ENCODE assay signal across 7 mouse cellular contexts in genomic region chr12:103064944-103065343, GRCm38 (mm10).
DNase-seq lines count a peak whose midpoint lies in the region; ATAC-seq and TF ChIP-seq lines count a peak whose summit lies in the region.

No protein-coding gene starts in this region.

- no peak for TF ChIP-seq CTCF in thymus, adult 2 months (IDR thresholded peaks at IDR 0.05; ENCODE audit: borderline replicate concordance, control insufficient read depth, extremely low read depth, insufficient read depth, low read length, poor library complexity)
- peak; percentile 90 for TF ChIP-seq CTCF in kidney, postnatal 0 days (IDR thresholded peaks at IDR 0.05; ENCODE audit: low read depth)

- DNase-seq in thymus, adult 2 months: peak; percentile 18
- no peak for DNase-seq in thymus, adult 18-20 months
- peak; percentile 62 for DNase-seq in adipocyte (ENCODE audit: low spot score)
- peak; percentile 89 for DNase-seq in kidney, postnatal 0 days (ENCODE audit: low spot score)
- peak; percentile 8 to 12 for DNase-seq in natural killer cell, adult 2 months (ENCODE audit: low spot score in 2 of 2)
- DNase-seq in layer of hippocampus, adult 11-12 months (ENCODE audit: low spot score): no peak

- no peaks in the 10 kb centered on the region for H3K9me3 ChIP-seq in kidney, postnatal 0 days (replicated peaks; ENCODE audit: low read length)

- WGBS in thymus, adult 2 months: 7% methylated on average over 3 of the region's 3 CpGs
- WGBS in kidney, postnatal 0 days: 17% methylated on average over 3 of the region's 3 CpGs

- H3K27me3 ChIP-seq in thymus, adult 2 months (ENCODE audit: control insufficient read depth, insufficient read depth, low read length): no peaks in the 10 kb centered on the region
- no peaks in the 10 kb centered on the region for H3K27me3 ChIP-seq in kidney, postnatal 0 days (ENCODE audit: insufficient read depth, low read length)

- H3K4me1 ChIP-seq in thymus, adult 2 months (replicated peaks; ENCODE audit: control insufficient read depth, insufficient read depth, low read length): no peaks in the 10 kb centered on the region
- no peaks in the 10 kb centered on the region for H3K4me1 ChIP-seq in kidney, postnatal 0 days (replicated peaks; ENCODE audit: insufficient read depth, low read length)

- H3K4me3 ChIP-seq in thymus, adult 2 months (ENCODE audit: control insufficient read depth, insufficient read depth, low read length): no peak overlapping the region
- H3K4me3 ChIP-seq in kidney, postnatal 0 days (replicated peaks; ENCODE audit: low read depth, low read length): no peak overlapping the region

- no peak overlapping the region for H3K27ac ChIP-seq in thymus, adult 2 months (ENCODE audit: control insufficient read depth, insufficient read depth, low read length)
- H3K27ac ChIP-seq in kidney, postnatal 0 days: no peak overlapping the region

- no peak overlapping the region for H3K4me2 ChIP-seq in kidney, postnatal 0 days (ENCODE audit: low read length)

- no peak overlapping the region for H3K9ac ChIP-seq in kidney, postnatal 0 days (ENCODE audit: low read depth, low read length)

- no peaks in the 10 kb centered on the region for H3K36me3 ChIP-seq in thymus, adult 2 months (ENCODE audit: control insufficient read depth, insufficient read depth, low read length)
- no peaks in the 10 kb centered on the region for H3K36me3 ChIP-seq in kidney, postnatal 0 days (ENCODE audit: insufficient read depth, low read length)

- no peak for TF ChIP-seq POLR2A in thymus, adult 2 months (IDR thresholded peaks at IDR 0.05; ENCODE audit: control insufficient read depth, extremely low read depth, insufficient read depth, low read length, poor library complexity)

- 0 out of 2 replicates have a peak, but pooled peaks have one; percentile 42 for ATAC-seq in erythroid progenitor cell, adult 5-6 weeks (replicated peaks; ENCODE audit: low FRiP score, poor library complexity, severe bottlenecking)
- no peak for ATAC-seq in kidney, postnatal 0 days (replicated peaks; ENCODE audit: low FRiP score, low read depth)

Comparison
In these comparisons a context has a peak if more than half of its experiments do, and no peak if none do; other contexts are left out.
1. DNase-seq: peak in thymus, adult 2 months (single experiment), adipocyte (single experiment), kidney, postnatal 0 days (single experiment) and natural killer cell, adult 2 months (2 of 2); none in thymus, adult 18-20 months (0 of 2) and layer of hippocampus, adult 11-12 months (single experiment).